Mouse (Mus musculus) lung, embryonic 16.5 days (tissue): ENCODE data around the gene Ilk. TPM values are rescaled to one million over a fixed set of nuclear protein-coding genes. Genes with fewer than 3 reads are reported as not detected.
A peak's percentile ranks its signal among the peaks of the same experiment; 100 is the strongest.

ENCODE experiments used
- ATAC-seq: fragments of 200-750 bp; cut with Nextera tagmentation; 2 replicates; pipeline ENCODE4 v1.8.0; 2017; ENCODE audit warnings: low read depth, mild to moderate bottlenecking, moderate library complexity
- H3K27ac ChIP-seq: fragments of 300-500 bp; sonication (generic); 2 replicates; pipeline ENCODE4 v1.5.1; 2014; ENCODE audit warnings: mild to moderate bottlenecking, control low read depth, low read length
- H3K27me3 ChIP-seq: fragments of 300-500 bp; sonication (generic); 2 replicates; pipeline ENCODE4 v1.6.1; 2014; ENCODE audit warnings: low read depth, low read length, mixed read lengths; ENCODE audit not compliant: control insufficient read depth, insufficient read depth
- H3K36me3 ChIP-seq: fragments of 300-500 bp; sonication (generic); 2 replicates; pipeline ENCODE4 v1.6.1; 2014; ENCODE audit warnings: low read length; ENCODE audit not compliant: control insufficient read depth, insufficient read depth
- H3K4me1 ChIP-seq: fragments of 300-500 bp; sonication (generic); replicated peaks from 2 replicates; pipeline ENCODE4 v1.6.1; 2014; ENCODE audit warnings: low read length, mixed read lengths; ENCODE audit not compliant: control insufficient read depth, insufficient read depth
- H3K4me2 ChIP-seq: fragments of 300-500 bp; sonication (generic); 2 replicates; pipeline ENCODE4 v1.6.1; 2014; ENCODE audit warnings: low read depth, low read length, control low read depth
- H3K4me3 ChIP-seq: fragments of 300-500 bp; sonication (generic); 2 replicates; pipeline ENCODE4 v1.5.1; 2014; ENCODE audit warnings: mild to moderate bottlenecking, low read length, control low read depth
- H3K9ac ChIP-seq: fragments of 300-500 bp; sonication (generic); 2 replicates; pipeline ENCODE4 v1.6.1; 2014; ENCODE audit warnings: low read length, control low read depth
- H3K9me3 ChIP-seq: fragments of 300-500 bp; sonication (generic); 2 replicates; pipeline ENCODE4 v1.6.1; 2016; ENCODE audit warnings: low read length; ENCODE audit not compliant: control insufficient read depth
- WGBS: fragments of 180-500 bp; shearing (Covaris S2); extraction: QIAGEN DNeasy Blood & Tissue Kit; methylation state at CpG from one replicate; pipeline ENCODE4 v1.1.7; 2014; 5-methylcytosine and 5-hydroxymethylcytosine counted together
- polyA plus RNA-seq: library from polyadenylated mRNA; unstranded; fragments of >200 nt; fragmentation: Nextera tagmentation; extraction: Ambion mirVana; gene quantifications from 2 replicates; pipeline ENCODE4 v1.2.1, GENCODE M21; 2015

Ilk gene
- 413 and 414 TPM in 2 replicates for polyA plus RNA-seq

- Histone ChIP-seq H3K9me3 (no peaks in the 10 kb centered on the region), H3K4me1 (peaks cover 30% of the 10 kb centered on the region), H3K36me3 (peaks cover 32% of the 10 kb centered on the region), H3K27ac (peak within 1 kb of the TSS; percentile 95), H3K4me3 (peak within 1 kb of the TSS; percentile 91), H3K27me3 (no peaks in the 10 kb centered on the region), H3K4me2 (peak within 1 kb of the TSS; percentile 78), H3K9ac (peak within 1 kb of the TSS; percentile 94)
- WGBS: under 1% methylated on average over 48 of the region's 62 CpGs
- peak; percentile 96 for ATAC-seq
Measured at GRCm38 (mm10) chr7:105736264-105736901, at the start of gene Ilk. Gene Ilk (plus strand): TSS chr7:105736592.

- 50% methylated on average over 1 of the region's 1 CpGs for WGBS
- no peak for ATAC-seq
Measured at GRCm38 (mm10) chr7:105690875-105691274, 45.5 kb upstream of the Ilk start.

GRCm38 (mm10) chr7:105703184-105703583 is 33.2 kb upstream of the Ilk start:
- Histone ChIP-seq H3K4me1 (no peaks in the 10 kb centered on the region), H3K9me3 (no peaks in the 10 kb centered on the region), H3K9ac (no peak overlapping the region), H3K27me3 (no peaks in the 10 kb centered on the region), H3K4me3 (no peak overlapping the region), H3K36me3 (no peaks in the 10 kb centered on the region), H3K4me2 (no peak overlapping the region), H3K27ac (no peak overlapping the region)
- WGBS: 79% methylated on average over 16 of the region's 16 CpGs
- ATAC-seq: no peak

More at GRCm38 (mm10) chr7:105690875-105691274, 45.5 kb upstream of the Ilk start:
- H3K9me3 ChIP-seq: no peaks in the 10 kb centered on the region
- H3K4me2 ChIP-seq: no peak overlapping the region
- H3K4me1 ChIP-seq: no peaks in the 10 kb centered on the region
- no peak overlapping the region for H3K4me3 ChIP-seq
- no peak overlapping the region for H3K9ac ChIP-seq
- H3K27ac ChIP-seq: no peak overlapping the region
- no peaks in the 10 kb centered on the region for H3K36me3 ChIP-seq
- no peaks in the 10 kb centered on the region for H3K27me3 ChIP-seq

GRCm38 (mm10) chr7:105703816-105704215 is 32.6 kb upstream of the Ilk start:
- H3K4me1 ChIP-seq: no peaks in the 10 kb centered on the region
- H3K36me3 ChIP-seq: no peaks in the 10 kb centered on the region
- 74% methylated on average over 4 of the region's 4 CpGs for WGBS
- no peaks in the 10 kb centered on the region for H3K9me3 ChIP-seq
- no peak for ATAC-seq
- H3K27me3 ChIP-seq: no peaks in the 10 kb centered on the region
- H3K4me2 ChIP-seq: no peak overlapping the region
- H3K9ac ChIP-seq: no peak overlapping the region
- no peak overlapping the region for H3K4me3 ChIP-seq
- H3K27ac ChIP-seq: no peak overlapping the region

- ATAC-seq: no peak
- 85% methylated on average over 5 of the region's 5 CpGs for WGBS
- no peaks in the 10 kb centered on the region for H3K36me3 ChIP-seq
- H3K4me1 ChIP-seq: no peaks in the 10 kb centered on the region
- no peak overlapping the region for H3K9ac ChIP-seq
- H3K4me2 ChIP-seq: no peak overlapping the region
- H3K9me3 ChIP-seq: no peaks in the 10 kb centered on the region
- no peaks in the 10 kb centered on the region for H3K27me3 ChIP-seq
- no peak overlapping the region for H3K4me3 ChIP-seq
- H3K27ac ChIP-seq: no peak overlapping the region
Measured at GRCm38 (mm10) chr7:105708733-105709132, 27.7 kb upstream of the Ilk start.

GRCm38 (mm10) chr7:105715366-105715765 is 21.0 kb upstream of the Ilk start:
- Histone ChIP-seq H3K9ac (no peak overlapping the region), H3K36me3 (no peaks in the 10 kb centered on the region), H3K27ac (no peak overlapping the region), H3K9me3 (no peaks in the 10 kb centered on the region), H3K27me3 (no peaks in the 10 kb centered on the region), H3K4me3 (no peak overlapping the region), H3K4me1 (no peaks in the 10 kb centered on the region), H3K4me2 (no peak overlapping the region)
- WGBS: 60% methylated on average over 3 of the region's 3 CpGs
- ATAC-seq: no peak

GRCm38 (mm10) chr7:105721916-105722315 is 14.5 kb upstream of the Ilk start:
- Histone ChIP-seq H3K4me1 (no peaks in the 10 kb centered on the region), H3K27me3 (no peaks in the 10 kb centered on the region), H3K4me2 (no peak overlapping the region), H3K36me3 (no peaks in the 10 kb centered on the region), H3K9ac (no peak overlapping the region), H3K27ac (no peak overlapping the region), H3K9me3 (no peaks in the 10 kb centered on the region), H3K4me3 (no peak overlapping the region)
- 46% methylated on average over 2 of the region's 2 CpGs for WGBS
- no peak for ATAC-seq

- 77% methylated on average over 4 of the region's 4 CpGs for WGBS
- Histone ChIP-seq H3K9me3 (no peaks in the 10 kb centered on the region), H3K36me3 (peaks cover 8% of the 10 kb centered on the region), H3K4me1 (no peaks in the 10 kb centered on the region), H3K27ac (no peak overlapping the region), H3K9ac (no peak overlapping the region), H3K4me2 (no peak overlapping the region), H3K4me3 (no peak overlapping the region), H3K27me3 (no peaks in the 10 kb centered on the region)
- peak; percentile 69; the same call in 1 of the 2 replicates for ATAC-seq
Measured at GRCm38 (mm10) chr7:105726144-105726979, 10.0 kb upstream of the Ilk start.

- Histone ChIP-seq H3K4me2 (no peak overlapping the region), H3K27ac (no peak overlapping the region), H3K9me3 (no peaks in the 10 kb centered on the region), H3K4me3 (no peak overlapping the region), H3K27me3 (no peaks in the 10 kb centered on the region), H3K4me1 (no peaks in the 10 kb centered on the region), H3K9ac (no peak overlapping the region), H3K36me3 (peaks cover 10% of the 10 kb centered on the region)
- ATAC-seq: no peak
- whole genome bisulfite sequencing: 93% methylated on average over 4 of the region's 4 CpGs
Measured at GRCm38 (mm10) chr7:105726980-105727325, 9.4 kb upstream of the Ilk start.
